Mouse (Mus musculus): ENCODE data around the gene Pbld1. TPM values are rescaled to one million over a fixed set of nuclear protein-coding genes. Genes with fewer than 3 reads are reported as not detected.

The Pbld1 gene
- polyA plus RNA-seq, 1 experiment from 2014 or later: 4.0 TPM

DNA sequence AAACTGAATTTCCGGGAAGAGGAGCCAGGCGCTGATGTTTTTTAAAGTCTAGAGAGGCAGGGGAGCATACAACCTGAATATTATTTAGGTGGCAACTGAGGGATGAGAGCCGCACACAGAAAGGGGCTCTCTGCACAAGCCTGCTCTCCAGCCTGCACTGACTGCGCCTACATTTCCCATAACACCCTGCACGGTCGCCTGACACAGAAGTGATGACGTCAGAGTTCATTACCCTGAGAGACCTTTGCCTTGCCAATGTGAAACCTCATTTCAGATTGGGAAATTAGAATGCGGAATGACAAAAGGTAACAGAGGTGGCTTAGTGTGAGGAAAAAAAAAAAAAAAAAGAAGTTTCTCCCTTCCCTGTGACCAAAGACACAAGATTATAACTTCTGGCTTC, 62.6 kb downstream of the Pbld1 start:
- Histone ChIP-seq H3K9me3 (ENCODE audit: control insufficient read depth, low read length) (no peaks in the 10 kb centered on the region), H3K4me1 (ENCODE audit: control insufficient read depth, insufficient read depth, low read length) (no peaks in the 10 kb centered on the region), H3K27me3 (replicated peaks; ENCODE audit: control insufficient read depth, insufficient read depth, low read length) (no peaks in the 10 kb centered on the region), H3K27ac (ENCODE audit: low read length) (no peak overlapping the region), H3K36me3 (ENCODE audit: control insufficient read depth, insufficient read depth, low read length) (no peaks in the 10 kb centered on the region), H3K4me2 (ENCODE audit: low read depth, low read length) (no peak overlapping the region), H3K4me3 (ENCODE audit: low read length) (no peak overlapping the region), H3K9ac (ENCODE audit: low read depth, low read length) (no peak overlapping the region)
- WGBS: 39% methylated on average over 8 of the region's 8 CpGs
- peak; percentile 82 for ATAC-seq

DNA sequence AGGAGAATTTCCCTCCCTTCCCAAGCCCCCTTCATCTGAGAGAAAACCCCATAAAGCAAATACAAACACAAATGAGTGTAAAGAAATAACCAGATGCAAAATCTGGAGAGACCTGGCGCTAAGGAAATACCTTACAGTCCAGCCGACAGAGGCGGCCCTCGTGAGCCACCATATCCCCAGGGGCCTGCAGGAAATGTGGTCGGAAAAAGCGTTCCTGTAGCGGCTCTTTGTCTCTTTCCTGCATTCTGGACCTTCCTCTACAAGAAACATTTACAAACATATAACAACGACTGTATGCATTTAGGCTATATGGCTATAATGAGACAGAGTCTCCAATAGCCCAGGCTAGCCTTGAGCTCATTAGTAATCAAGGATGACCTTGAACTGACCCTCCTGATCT, 63.2 kb downstream of the Pbld1 start:
- no peak overlapping the region for H3K9ac ChIP-seq (ENCODE audit: low read depth, low read length)
- H3K4me1 ChIP-seq (ENCODE audit: control insufficient read depth, insufficient read depth, low read length): no peaks in the 10 kb centered on the region
- H3K27me3 ChIP-seq (replicated peaks; ENCODE audit: control insufficient read depth, insufficient read depth, low read length): no peaks in the 10 kb centered on the region
- no peak overlapping the region for H3K27ac ChIP-seq (ENCODE audit: low read length)
- ATAC-seq: no peak
- no peaks in the 10 kb centered on the region for H3K9me3 ChIP-seq (ENCODE audit: control insufficient read depth, low read length)
- no peaks in the 10 kb centered on the region for H3K36me3 ChIP-seq (ENCODE audit: control insufficient read depth, insufficient read depth, low read length)
- H3K4me2 ChIP-seq (ENCODE audit: low read depth, low read length): no peak overlapping the region
- 86% methylated on average over 8 of the region's 8 CpGs for WGBS
- H3K4me3 ChIP-seq (ENCODE audit: low read length): no peak overlapping the region

DNA sequence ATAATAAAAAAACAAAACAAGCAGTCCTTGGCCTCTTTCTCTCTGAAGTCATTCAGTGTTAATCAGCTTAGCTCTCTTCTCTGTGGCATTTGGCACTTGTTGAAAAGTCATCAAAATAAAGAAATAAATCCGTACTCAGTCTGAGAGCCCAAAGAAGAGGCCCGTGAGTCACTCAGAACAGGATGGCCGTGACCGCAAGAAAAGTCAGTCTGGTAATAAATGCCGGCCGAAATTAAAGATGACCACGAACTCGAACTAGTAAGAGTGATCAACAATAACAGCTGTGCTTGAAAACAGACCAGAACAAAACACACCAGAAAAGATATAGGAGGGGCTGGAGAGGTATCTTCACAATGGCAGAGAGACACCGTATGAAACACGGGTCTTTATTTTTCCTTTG, 64.1 kb downstream of the Pbld1 start:
- Histone ChIP-seq H3K9me3 (ENCODE audit: control insufficient read depth, low read length) (no peaks in the 10 kb centered on the region), H3K9ac (ENCODE audit: low read depth, low read length) (no peak overlapping the region), H3K4me2 (ENCODE audit: low read depth, low read length) (no peak overlapping the region), H3K27ac (ENCODE audit: low read length) (no peak overlapping the region), H3K4me3 (ENCODE audit: low read length) (no peak overlapping the region), H3K27me3 (replicated peaks; ENCODE audit: control insufficient read depth, insufficient read depth, low read length) (no peaks in the 10 kb centered on the region), H3K36me3 (ENCODE audit: control insufficient read depth, insufficient read depth, low read length) (no peaks in the 10 kb centered on the region), H3K4me1 (ENCODE audit: control insufficient read depth, insufficient read depth, low read length) (no peaks in the 10 kb centered on the region)
- 87% methylated on average over 10 of the region's 10 CpGs for WGBS
- no peak for ATAC-seq

DNA sequence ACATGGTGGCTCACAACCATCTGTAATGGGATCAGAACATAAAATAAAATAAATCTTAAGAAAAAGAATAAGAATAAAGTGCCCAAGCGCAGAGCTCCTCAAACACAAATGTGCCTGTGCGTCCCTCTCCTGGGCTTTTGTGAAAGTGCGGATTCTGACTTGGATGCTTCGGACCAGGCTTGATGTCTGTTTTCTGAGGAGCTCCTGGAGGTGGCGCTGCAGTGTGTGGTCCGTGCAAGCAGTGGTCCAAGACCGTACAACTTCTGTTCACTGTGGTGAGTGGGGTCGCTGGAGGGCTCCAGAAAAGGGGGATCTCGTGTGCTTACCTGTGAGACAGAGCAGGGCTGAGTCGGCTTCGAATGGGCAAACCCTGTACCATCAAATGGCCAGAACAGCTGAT, 65.4 kb downstream of the Pbld1 start:
- Histone ChIP-seq H3K36me3 (ENCODE audit: control insufficient read depth, insufficient read depth, low read length) (no peaks in the 10 kb centered on the region), H3K4me1 (ENCODE audit: control insufficient read depth, insufficient read depth, low read length) (no peaks in the 10 kb centered on the region), H3K4me2 (ENCODE audit: low read depth, low read length) (no peak overlapping the region), H3K9ac (ENCODE audit: low read depth, low read length) (no peak overlapping the region), H3K27ac (ENCODE audit: low read length) (no peak overlapping the region), H3K4me3 (ENCODE audit: low read length) (no peak overlapping the region), H3K9me3 (ENCODE audit: control insufficient read depth, low read length) (no peaks in the 10 kb centered on the region), H3K27me3 (replicated peaks; ENCODE audit: control insufficient read depth, insufficient read depth, low read length) (no peaks in the 10 kb centered on the region)
- 42% methylated on average over 11 of the region's 11 CpGs for WGBS
- ATAC-seq: no peak

DNA sequence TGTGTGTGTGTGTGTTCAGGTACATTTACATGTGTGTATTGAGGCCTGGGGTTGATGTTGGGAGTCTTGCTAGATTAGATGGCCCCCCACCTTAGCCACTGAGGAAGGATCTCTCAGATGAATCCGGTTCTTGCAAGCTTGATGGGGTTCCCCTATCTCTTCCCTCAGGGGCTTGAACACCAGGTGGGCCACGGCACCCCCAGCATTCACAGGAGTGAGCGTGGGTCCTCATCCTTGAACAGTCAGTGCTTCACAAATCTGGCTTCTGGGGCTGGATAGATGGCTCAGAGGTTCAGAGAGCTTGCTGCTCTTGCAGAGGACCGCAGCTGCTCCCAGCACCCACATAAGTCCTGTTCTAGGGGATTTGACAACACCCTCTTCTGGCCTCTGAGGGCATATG, 66.2 kb downstream of the Pbld1 start:
- WGBS: 86% methylated on average over 4 of the region's 4 CpGs
- no peak for ATAC-seq
- H3K27ac ChIP-seq (ENCODE audit: low read length): no peak overlapping the region
- no peak overlapping the region for H3K4me3 ChIP-seq (ENCODE audit: low read length)
- no peaks in the 10 kb centered on the region for H3K36me3 ChIP-seq (ENCODE audit: control insufficient read depth, insufficient read depth, low read length)
- H3K27me3 ChIP-seq (replicated peaks; ENCODE audit: control insufficient read depth, insufficient read depth, low read length): no peaks in the 10 kb centered on the region
- no peaks in the 10 kb centered on the region for H3K4me1 ChIP-seq (ENCODE audit: control insufficient read depth, insufficient read depth, low read length)
- H3K4me2 ChIP-seq (ENCODE audit: low read depth, low read length): no peak overlapping the region
- no peak overlapping the region for H3K9ac ChIP-seq (ENCODE audit: low read depth, low read length)
- no peaks in the 10 kb centered on the region for H3K9me3 ChIP-seq (ENCODE audit: control insufficient read depth, low read length)

DNA sequence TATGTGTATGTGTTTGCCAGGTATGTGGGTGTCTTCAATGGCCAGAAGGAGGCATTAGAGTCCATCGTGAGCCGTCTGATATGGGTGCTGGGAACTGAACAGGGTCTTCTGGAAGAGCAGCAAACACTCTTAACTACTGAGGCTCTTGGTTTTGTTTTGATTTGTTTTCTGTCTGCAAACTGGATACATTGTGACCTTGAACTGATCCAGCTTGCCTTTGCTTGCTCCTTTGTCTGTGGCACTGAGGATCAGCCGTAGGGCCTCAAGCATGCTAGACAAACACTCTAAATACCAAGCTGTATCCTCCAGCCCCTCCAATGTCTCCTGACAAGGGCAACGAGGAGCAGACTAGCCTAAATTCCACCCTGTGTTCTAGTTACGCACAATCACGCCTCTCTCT, 67.2 kb downstream of the Pbld1 start:
- no peak overlapping the region for H3K4me3 ChIP-seq (ENCODE audit: low read length)

More for the DNA sequence above, 67.2 kb downstream of the Pbld1 start:
- Histone ChIP-seq H3K36me3 (ENCODE audit: control insufficient read depth, insufficient read depth, low read length) (no peaks in the 10 kb centered on the region), H3K9ac (ENCODE audit: low read depth, low read length) (no peak overlapping the region), H3K4me1 (ENCODE audit: control insufficient read depth, insufficient read depth, low read length) (no peaks in the 10 kb centered on the region), H3K4me2 (ENCODE audit: low read depth, low read length) (no peak overlapping the region), H3K9me3 (ENCODE audit: control insufficient read depth, low read length) (no peaks in the 10 kb centered on the region), H3K27me3 (replicated peaks; ENCODE audit: control insufficient read depth, insufficient read depth, low read length) (no peaks in the 10 kb centered on the region), H3K27ac (ENCODE audit: low read length) (no peak overlapping the region)
- ATAC-seq: no peak
- 89% methylated on average over 6 of the region's 6 CpGs for WGBS

Other genes with a start within 250 kb of the Pbld1 start
- 10.6 and 11.1 TPM in 2 replicates for gene Tet1, start 151.2 kb upstream of the Pbld1 start, polyA plus RNA-seq (2015; fragmentation: Nextera tagmentation; extraction: Ambion mirVana)
- gene Slc25a16, start 139.5 kb upstream of the Pbld1 start, polyA plus RNA-seq (2015; fragmentation: Nextera tagmentation; extraction: Ambion mirVana): 13.2 and 13.6 TPM in 2 replicates
- gene Dna2, start 113.1 kb upstream of the Pbld1 start, polyA plus RNA-seq (2015; fragmentation: Nextera tagmentation; extraction: Ambion mirVana): 21.3 and 22.1 TPM in 2 replicates
- gene Rufy2, start 79.9 kb upstream of the Pbld1 start, polyA plus RNA-seq (2015; fragmentation: Nextera tagmentation; extraction: Ambion mirVana): 13.8 and 19.6 TPM in 2 replicates
- 61.7 and 65.7 TPM in 2 replicates for gene Hnrnph3, start 35.9 kb upstream of the Pbld1 start, polyA plus RNA-seq (2015; fragmentation: Nextera tagmentation; extraction: Ambion mirVana)
- 10.6 and 12.5 TPM in 2 replicates for gene Pbld2, start 35.8 kb upstream of the Pbld1 start, polyA plus RNA-seq (2015; fragmentation: Nextera tagmentation; extraction: Ambion mirVana)
- not detected in 2 replicates for gene Atoh7, start 39.5 kb downstream of the Pbld1 start, polyA plus RNA-seq (2015; fragmentation: Nextera tagmentation; extraction: Ambion mirVana)
- not detected in 2 replicates for gene Mypn, start 143.8 kb downstream of the Pbld1 start, polyA plus RNA-seq (2015; fragmentation: Nextera tagmentation; extraction: Ambion mirVana)
- gene Herc4, start 183.6 kb downstream of the Pbld1 start, polyA plus RNA-seq (2015; fragmentation: Nextera tagmentation; extraction: Ambion mirVana): 27.7 and 31.7 TPM in 2 replicates

Data from intestine, embryonic 16.5 days (tissue).